Mouse (Mus musculus) heart, adult 11 months (tissue): ENCODE data around the gene Kxd1.

ENCODE experiments used
- DNase-seq: peaks from one replicate; pipeline ENCODE4 v3.0.0; 2022

Gene Kxd1

GRCm38 (mm10) chr8:70546412-70546811, 18.7 kb upstream of the Kxd1 start:
- DNase-seq = no peak

GRCm38 (mm10) chr8:70544200-70544687, 16.5 kb upstream of the Kxd1 start:
- DNase-seq = peak; percentile 98

GRCm38 (mm10) chr8:70541081-70541480, 13.3 kb upstream of the Kxd1 start:
- no peak for DNase-seq

GRCm38 (mm10) chr8:70540507-70541071, 12.8 kb upstream of the Kxd1 start:
- peak; percentile 97 for DNase-seq

- DNase-seq = no peak
Measured at GRCm38 (mm10) chr8:70540013-70540506, 12.3 kb upstream of the Kxd1 start.

- DNase-seq = peak; percentile 100
Measured at GRCm38 (mm10) chr8:70539077-70539813, 11.5 kb upstream of the Kxd1 start, which contains the start of gene Ell. Ell (plus strand) TSS chr8:70539457.

- DNase-seq = peak; percentile 100
Measured at GRCm38 (mm10) chr8:70538633-70539076, 10.9 kb upstream of the Kxd1 start.

- peak; percentile 99 for DNase-seq
Measured at GRCm38 (mm10) chr8:70538024-70538579, 10.3 kb upstream of the Kxd1 start.

GRCm38 (mm10) chr8:70535701-70536100, 7.9 kb upstream of the Kxd1 start:
- no peak for DNase-seq

GRCm38 (mm10) chr8:70535221-70535620, 7.5 kb upstream of the Kxd1 start:
- DNase-seq = no peak

- no peak for DNase-seq
Measured at GRCm38 (mm10) chr8:70534281-70534680, 6.5 kb upstream of the Kxd1 start.

- DNase-seq = no peak
Measured at GRCm38 (mm10) chr8:70530314-70530713, 2.6 kb upstream of the Kxd1 start.

- DNase-seq = no peak
Measured at GRCm38 (mm10) chr8:70529741-70530161, 2.0 kb upstream of the Kxd1 start.

GRCm38 (mm10) chr8:70529299-70529698, 1.5 kb upstream of the Kxd1 start:
- no peak for DNase-seq

- no peak for DNase-seq
Measured at GRCm38 (mm10) chr8:70528182-70528797, 534 bp upstream of the Kxd1 start.

GRCm38 (mm10) chr8:70527111-70527511, 645 bp downstream of the Kxd1 start:
- no peak for DNase-seq

- DNase-seq = peak; percentile 100
Measured at GRCm38 (mm10) chr8:70522592-70523403, 5.0 kb downstream of the Kxd1 start.

- no peak for DNase-seq
Measured at GRCm38 (mm10) chr8:70519606-70520005, 8.2 kb downstream of the Kxd1 start.

GRCm38 (mm10) chr8:70519043-70519442, 8.7 kb downstream of the Kxd1 start:
- DNase-seq = no peak

GRCm38 (mm10) chr8:70517940-70518643, 9.7 kb downstream of the Kxd1 start:
- no peak for DNase-seq

- no peak for DNase-seq
Measured at GRCm38 (mm10) chr8:70513441-70513840, 14.3 kb downstream of the Kxd1 start.
